10 mouse cellular contexts compared by ENCODE assay signal in genomic region chr9:106473081-106473752, GRCm38 (mm10). TPM values are rescaled to one million over a fixed set of nuclear protein-coding genes. Genes with fewer than 3 reads are reported as not detected.
DNase-seq lines count a peak whose midpoint lies in the region; ATAC-seq and TF ChIP-seq lines count a peak whose summit lies in the region.
"Had no signal": no experiment of that assay in that cellular context is flagged by ENCODE, and none has a peak within 500 bp of the region (broad histone marks: within the 10 kb centered on the region; RNA-seq: fewer than 3 reads in every experiment).

No protein-coding gene starts in this region.

- H3K4me1 ChIP-seq in kidney, embryonic 15.5 days: peaks cover 62% of the 10 kb centered on the region
- H3K4me1 ChIP-seq in kidney, adult 2 months (ENCODE audit: control insufficient read depth, insufficient read depth, low read length): peaks cover 18% of the 10 kb centered on the region

- no peaks in the 10 kb centered on the region for H3K27me3 ChIP-seq in kidney, embryonic 15.5 days
- H3K27me3 ChIP-seq in kidney, adult 2 months (replicated peaks; ENCODE audit: control insufficient read depth, insufficient read depth, low read length): no peaks in the 10 kb centered on the region

- H3K4me2 ChIP-seq in kidney, embryonic 15.5 days: no peak overlapping the region
- H3K4me2 ChIP-seq: heart, embryonic 13.5 days; lung, embryonic 14.5 days had no signal

- no peak overlapping the region for H3K9ac ChIP-seq in kidney, embryonic 15.5 days
- H3K9ac ChIP-seq: lung, embryonic 14.5 days had no signal

- whole genome bisulfite sequencing in kidney, embryonic 15.5 days: 89% methylated on average over 16 of the region's 16 CpGs
- 69% methylated on average over 16 of the region's 16 CpGs for WGBS in kidney, adult 2 months

- H3K4me3 ChIP-seq in kidney, embryonic 15.5 days (replicated peaks): no peak overlapping the region
- H3K4me3 ChIP-seq in kidney, adult 2 months (ENCODE audit: insufficient read depth, low read depth, low read length): no peak overlapping the region
- H3K4me3 ChIP-seq: heart, embryonic 13.5 days had no signal

- TF ChIP-seq POLR2A in kidney, adult 2 months (IDR thresholded peaks at IDR 0.05; ENCODE audit: low read depth, low read length): no peak

- no peak for TF ChIP-seq CTCF in kidney, adult 2 months (conservative IDR thresholded peaks at IDR 0.05; ENCODE audit: insufficient read depth, insufficient read length, low read depth, low read length)

- no peaks in the 10 kb centered on the region for H3K36me3 ChIP-seq in kidney, embryonic 15.5 days
- H3K36me3 ChIP-seq in kidney, adult 2 months (ENCODE audit: control insufficient read depth, insufficient read depth, low read length): no peaks in the 10 kb centered on the region
- H3K36me3 ChIP-seq: G1E; heart, embryonic 13.5 days had no signal

- no peaks in the 10 kb centered on the region for H3K9me3 ChIP-seq in kidney, embryonic 15.5 days (replicated peaks)
- H3K9me3 ChIP-seq: G1E; heart, embryonic 13.5 days had no signal

- H3K27ac ChIP-seq in kidney, embryonic 15.5 days: no peak overlapping the region
- H3K27ac ChIP-seq in kidney, adult 2 months (ENCODE audit: insufficient read depth, low read depth, low read length): no peak overlapping the region

- no peak for ATAC-seq in kidney, embryonic 15.5 days (replicated peaks; ENCODE audit: low FRiP score)

- peak; percentile 83 for DNase-seq in kidney, adult 11 months
- peak; percentile 25 to 31 for DNase-seq in cerebellum, adult 18-20 months
- peak; percentile 39 for DNase-seq in cerebellum, adult 8-10 months
- DNase-seq in kidney, adult 2 months: peak; percentile 82
- no peak for DNase-seq in MN1 (ENCODE audit: low spot score)
- no peak for DNase-seq in urinary bladder, adult 18-20 months (ENCODE audit: low spot score in 2 of 2)
- DNase-seq: lung, embryonic 14.5 days had no signal

RNA-seq across cellular contexts. Expression of gene Rrp9, which starts 2.5 kb away (rescaled TPM):
- polyA plus RNA-seq in kidney, embryonic 15.5 days (2015; fragmentation: Nextera tagmentation; extraction: Ambion mirVana): 52.8 and 54.3 TPM in 2 replicates
- polyA plus RNA-seq in kidney, adult 2 months (2012; rRNA removed): 17.5 and 20.7 TPM in 2 replicates

RNA-seq across cellular contexts. Expression of gene Parp3, which starts 3.5 kb away (rescaled TPM):
- polyA plus RNA-seq in kidney, embryonic 15.5 days (2015; fragmentation: Nextera tagmentation; extraction: Ambion mirVana): 2.8 and 4.3 TPM in 2 replicates
- 25.8 and 31.9 TPM in 2 replicates for polyA plus RNA-seq in kidney, adult 2 months (2012; rRNA removed)

RNA-seq across cellular contexts. Expression of gene Gpr62, which starts 7.5 kb away (rescaled TPM):
- polyA plus RNA-seq in kidney, embryonic 15.5 days (2015; fragmentation: Nextera tagmentation; extraction: Ambion mirVana): 0.22 and 0.47 TPM in 2 replicates
- 0.07 TPM in 1 of 2 replicates, not detected in the other for polyA plus RNA-seq in kidney, adult 2 months (2012; rRNA removed)
- polyA plus RNA-seq: G1E had no signal

RNA-seq across cellular contexts. Expression of gene Pcbp4, which starts 20.1 kb away (rescaled TPM):
- polyA plus RNA-seq in kidney, embryonic 15.5 days (2015; fragmentation: Nextera tagmentation; extraction: Ambion mirVana): 118 and 140 TPM in 2 replicates
- polyA plus RNA-seq in kidney, adult 2 months (2012; rRNA removed): 90.3 and 115 TPM in 2 replicates

RNA-seq across cellular contexts. Expression of gene Abhd14a, which starts 25.7 kb away (rescaled TPM):
- 55.5 and 56.8 TPM in 2 replicates for polyA plus RNA-seq in kidney, embryonic 15.5 days (2015; fragmentation: Nextera tagmentation; extraction: Ambion mirVana)
- 137 and 146 TPM in 2 replicates for polyA plus RNA-seq in kidney, adult 2 months (2012; rRNA removed)

Comparison
In these comparisons a context has a peak if more than half of its experiments do, and no peak if none do; other contexts are left out.
1. DNase-seq: peak in kidney, adult 11 months (single experiment), cerebellum, adult 18-20 months (2 of 2), cerebellum, adult 8-10 months (single experiment) and kidney, adult 2 months (single experiment); none in MN1 (single experiment) and urinary bladder, adult 18-20 months (0 of 2).